Mouse (Mus musculus) neural tube, embryonic 15.5 days (tissue): ENCODE results near the gene Tdgf1. TPM values are rescaled to one million over a fixed set of nuclear protein-coding genes. Genes with fewer than 3 reads are reported as not detected.

ENCODE experiments used
- ATAC-seq: fragments of 200-750 bp; cut with Nextera tagmentation; 2 replicates; pipeline ENCODE4 v1.8.0; 2017; ENCODE audit warnings: mild to moderate bottlenecking, moderate TSS enrichment, moderate library complexity; ENCODE audit not compliant: low FRiP score
- H3K27ac ChIP-seq: fragments of 300-500 bp; sonication (generic); replicated peaks from 2 replicates; pipeline ENCODE4 v1.5.1; 2015; ENCODE audit warnings: mild to moderate bottlenecking, inconsistent platforms
- H3K27me3 ChIP-seq: fragments of 300-500 bp; sonication (generic); replicated peaks from 2 replicates; pipeline ENCODE4 v1.6.1; 2015; ENCODE audit warnings: inconsistent platforms
- H3K36me3 ChIP-seq: fragments of 300-500 bp; sonication (generic); 2 replicates; pipeline ENCODE4 v1.6.1; 2015; ENCODE audit warnings: inconsistent platforms
- H3K4me1 ChIP-seq: fragments of 300-500 bp; sonication (generic); 2 replicates; pipeline ENCODE4 v1.6.1; 2015; ENCODE audit warnings: inconsistent platforms
- H3K4me2 ChIP-seq: fragments of 300-500 bp; sonication (generic); 2 replicates; pipeline ENCODE4 v1.6.1; 2015; ENCODE audit warnings: inconsistent platforms, mild to moderate bottlenecking, moderate library complexity
- H3K4me3 ChIP-seq: fragments of 300-500 bp; sonication (generic); replicated peaks from 2 replicates; pipeline ENCODE4 v1.5.1; 2015; ENCODE audit warnings: mild to moderate bottlenecking, inconsistent platforms
- H3K9ac ChIP-seq: fragments of 300-500 bp; sonication (generic); replicated peaks from 2 replicates; pipeline ENCODE4 v1.6.1; 2015; ENCODE audit warnings: mild to moderate bottlenecking, inconsistent platforms
- H3K9me3 ChIP-seq: fragments of 300-500 bp; sonication (generic); replicated peaks from 2 replicates; pipeline ENCODE4 v1.6.1; 2016; ENCODE audit warnings: inconsistent platforms
- WGBS: fragments of 180-500 bp; shearing (Covaris S2); methylation state at CpG from one replicate; pipeline ENCODE4 v1.1.7; 2015; ENCODE audit warnings: mixed read lengths; 5-methylcytosine and 5-hydroxymethylcytosine counted together
- polyA plus RNA-seq: library from polyadenylated mRNA; unstranded; fragments of >200 nt; fragmentation: Nextera tagmentation; extraction: Ambion mirVana; gene quantifications from 2 replicates; pipeline ENCODE4 v1.2.1, GENCODE M21; 2015

Gene Tdgf1
- polyA plus RNA-seq, 1 experiment from 2014 or later: 0.28 TPM

GRCm38 (mm10) chr9:110965910-110966231, 19.9 kb upstream of the Tdgf1 start:
- no peaks in the 10 kb centered on the region for H3K9me3 ChIP-seq
- H3K4me3 ChIP-seq: no peak overlapping the region
- no peak overlapping the region for H3K4me2 ChIP-seq
- WGBS: 71% methylated on average over 2 of the region's 2 CpGs
- no peaks in the 10 kb centered on the region for H3K27me3 ChIP-seq
- no peak overlapping the region for H3K9ac ChIP-seq
- H3K36me3 ChIP-seq: no peaks in the 10 kb centered on the region
- H3K4me1 ChIP-seq: no peaks in the 10 kb centered on the region
- ATAC-seq: no peak
- no peak overlapping the region for H3K27ac ChIP-seq

- Histone ChIP-seq H3K4me3 (no peak overlapping the region), H3K9ac (no peak overlapping the region), H3K4me2 (no peak overlapping the region), H3K27ac (no peak overlapping the region), H3K36me3 (no peaks in the 10 kb centered on the region), H3K9me3 (no peaks in the 10 kb centered on the region), H3K4me1 (no peaks in the 10 kb centered on the region), H3K27me3 (no peaks in the 10 kb centered on the region)
- WGBS: 91% methylated on average over 22 of the region's 22 CpGs
- ATAC-seq: no peak
Observed at GRCm38 (mm10) chr9:110965062-110965909, 19.3 kb upstream of the Tdgf1 start.

GRCm38 (mm10) chr9:110963566-110964115, 17.7 kb upstream of the Tdgf1 start:
- 91% methylated on average over 8 of the region's 8 CpGs for WGBS
- no peak overlapping the region for H3K4me2 ChIP-seq
- no peak for ATAC-seq

GRCm38 (mm10) chr9:110961386-110961785, 15.4 kb upstream of the Tdgf1 start:
- no peak overlapping the region for H3K27ac ChIP-seq
- ATAC-seq: no peak

More at GRCm38 (mm10) chr9:110963566-110964115, 17.7 kb upstream of the Tdgf1 start:
- Histone ChIP-seq H3K4me3 (no peak overlapping the region), H3K27ac (no peak overlapping the region), H3K4me1 (no peaks in the 10 kb centered on the region), H3K27me3 (no peaks in the 10 kb centered on the region), H3K36me3 (no peaks in the 10 kb centered on the region), H3K9me3 (no peaks in the 10 kb centered on the region), H3K9ac (no peak overlapping the region)

GRCm38 (mm10) chr9:110960230-110961149, 14.5 kb upstream of the Tdgf1 start:
- Histone ChIP-seq H3K4me1 (no peaks in the 10 kb centered on the region), H3K27ac (no peak overlapping the region), H3K36me3 (no peaks in the 10 kb centered on the region), H3K4me3 (no peak overlapping the region), H3K27me3 (0 out of 2 replicates have a peak, but pooled peaks cover 5% of the 10 kb centered on the region), H3K4me2 (no peak overlapping the region), H3K9ac (no peak overlapping the region), H3K9me3 (no peaks in the 10 kb centered on the region)
- WGBS: 85% methylated on average over 13 of the region's 13 CpGs
- ATAC-seq: no peak

More at GRCm38 (mm10) chr9:110961386-110961785, 15.4 kb upstream of the Tdgf1 start:
- H3K36me3 ChIP-seq: no peaks in the 10 kb centered on the region
- no peaks in the 10 kb centered on the region for H3K4me1 ChIP-seq
- H3K4me3 ChIP-seq: no peak overlapping the region
- H3K27me3 ChIP-seq: no peaks in the 10 kb centered on the region
- no peak overlapping the region for H3K9ac ChIP-seq
- WGBS: 100% methylated on average over 8 of the region's 8 CpGs
- no peaks in the 10 kb centered on the region for H3K9me3 ChIP-seq
- no peak overlapping the region for H3K4me2 ChIP-seq

GRCm38 (mm10) chr9:110959669-110960068, 13.7 kb upstream of the Tdgf1 start:
- whole genome bisulfite sequencing: 83% methylated on average over 5 of the region's 5 CpGs
- no peaks in the 10 kb centered on the region for H3K4me1 ChIP-seq
- no peak for ATAC-seq

GRCm38 (mm10) chr9:110955962-110956361, 10.0 kb upstream of the Tdgf1 start:
- H3K4me1 ChIP-seq: peaks cover 12% of the 10 kb centered on the region
- no peak overlapping the region for H3K27ac ChIP-seq
- 0 out of 2 replicates have a peak, but pooled peaks cover 7% of the 10 kb centered on the region for H3K27me3 ChIP-seq
- no peak overlapping the region for H3K9ac ChIP-seq
- H3K36me3 ChIP-seq: no peaks in the 10 kb centered on the region
- no peak overlapping the region for H3K4me2 ChIP-seq
- no peak for ATAC-seq
- 85% methylated on average over 6 of the region's 6 CpGs for WGBS
- H3K9me3 ChIP-seq: no peaks in the 10 kb centered on the region
- no peak overlapping the region for H3K4me3 ChIP-seq

More at GRCm38 (mm10) chr9:110959669-110960068, 13.7 kb upstream of the Tdgf1 start:
- Histone ChIP-seq H3K9ac (no peak overlapping the region), H3K9me3 (no peaks in the 10 kb centered on the region), H3K36me3 (no peaks in the 10 kb centered on the region), H3K27ac (no peak overlapping the region), H3K27me3 (0 out of 2 replicates have a peak, but pooled peaks cover 5% of the 10 kb centered on the region), H3K4me2 (no peak overlapping the region), H3K4me3 (no peak overlapping the region)

- Histone ChIP-seq H3K9me3 (no peaks in the 10 kb centered on the region), H3K4me1 (peaks cover 12% of the 10 kb centered on the region), H3K27ac (peak overlapping the region; percentile 86; the same call in 1 of the 2 replicates), H3K9ac (no peak overlapping the region), H3K36me3 (no peaks in the 10 kb centered on the region), H3K27me3 (0 out of 2 replicates have a peak, but pooled peaks cover 7% of the 10 kb centered on the region), H3K4me3 (no peak overlapping the region), H3K4me2 (peak overlapping the region; percentile 94)
- ATAC-seq: 0 out of 2 replicates have a peak, but pooled peaks have one; percentile 3
- 49% methylated on average over 2 of the region's 2 CpGs for WGBS
Observed at GRCm38 (mm10) chr9:110954681-110955445, 8.9 kb upstream of the Tdgf1 start.

- ATAC-seq: peak; percentile 91
- peak overlapping the region; percentile 59 for H3K9ac ChIP-seq
- H3K4me2 ChIP-seq: peak overlapping the region; percentile 94
- H3K36me3 ChIP-seq: no peaks in the 10 kb centered on the region
- 0 out of 2 replicates have a peak, but pooled peaks cover 7% of the 10 kb centered on the region for H3K27me3 ChIP-seq
- peak overlapping the region; percentile 48 for H3K4me3 ChIP-seq
- WGBS: under 1% methylated on average over 44 of the region's 44 CpGs
- peak overlapping the region; percentile 86 for H3K27ac ChIP-seq
- peaks cover 12% of the 10 kb centered on the region for H3K4me1 ChIP-seq
- H3K9me3 ChIP-seq: no peaks in the 10 kb centered on the region
Observed at GRCm38 (mm10) chr9:110953550-110954461, 7.8 kb upstream of the Tdgf1 start.

- WGBS: 45% methylated on average over 5 of the region's 5 CpGs
Observed at GRCm38 (mm10) chr9:110952931-110953549, 7.1 kb upstream of the Tdgf1 start.

More at GRCm38 (mm10) chr9:110952931-110953549, 7.1 kb upstream of the Tdgf1 start:
- Histone ChIP-seq H3K27me3 (0 out of 2 replicates have a peak, but pooled peaks cover 7% of the 10 kb centered on the region), H3K4me1 (peaks cover 12% of the 10 kb centered on the region), H3K9ac (peak overlapping the region; percentile 59), H3K36me3 (no peaks in the 10 kb centered on the region), H3K4me2 (peak overlapping the region; percentile 94), H3K27ac (peak overlapping the region; percentile 86), H3K4me3 (peak overlapping the region; percentile 48), H3K9me3 (no peaks in the 10 kb centered on the region)
- ATAC-seq: no peak
